In the genomic region with DNA sequence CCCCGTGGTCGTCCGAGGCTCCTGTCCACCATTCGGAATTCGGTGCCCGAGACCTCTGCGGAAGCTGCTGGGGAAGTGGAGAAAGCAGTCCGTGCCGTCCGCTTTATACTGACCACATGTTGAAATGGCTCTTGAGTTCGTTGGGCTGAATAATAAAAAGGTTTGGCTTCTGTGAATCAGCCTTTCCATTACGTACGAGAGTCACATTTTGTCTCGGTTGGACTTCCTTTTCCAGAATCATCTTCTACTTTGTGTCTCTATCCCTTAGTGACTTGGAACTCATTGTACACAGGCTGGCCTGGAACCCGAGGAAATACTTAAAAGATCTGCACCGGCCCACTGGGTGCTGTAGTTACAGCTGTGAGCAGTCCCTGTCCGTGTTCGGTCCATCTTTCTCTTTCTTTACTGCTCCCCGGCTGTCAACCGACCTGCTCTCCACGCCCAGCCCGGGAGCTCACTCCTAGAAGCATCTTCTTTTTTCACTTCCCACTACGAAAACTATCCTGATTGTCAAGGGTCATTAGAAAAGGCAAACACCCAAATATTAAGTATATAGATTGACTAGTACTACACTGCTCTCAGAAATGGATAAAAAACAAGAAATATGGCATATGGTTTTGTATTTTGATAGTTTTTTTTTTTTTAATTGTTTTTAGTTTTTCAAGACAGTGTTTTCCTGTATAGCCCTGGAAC, we compare ENCODE assay signal across 9 mouse cellular contexts. TPM values are rescaled to one million over a fixed set of nuclear protein-coding genes. Genes with fewer than 3 reads are reported as not detected.
DNase-seq lines count a peak whose midpoint lies in the region; ATAC-seq and TF ChIP-seq lines count a peak whose summit lies in the region.
"Had no signal": no experiment of that assay in that cellular context is flagged by ENCODE, and none has a peak within 500 bp of the region (broad histone marks: within the 10 kb centered on the region; RNA-seq: fewer than 3 reads in every experiment).

No protein-coding gene starts in this region.

- 0 out of 2 replicates have a peak, but pooled peaks cover 7% of the 10 kb centered on the region for H3K4me1 ChIP-seq in forebrain, postnatal 0 days (ENCODE audit: insufficient read depth)
- peaks cover 29% of the 10 kb centered on the region for H3K4me1 ChIP-seq in small intestine, adult 2 months (ENCODE audit: control insufficient read depth, insufficient read depth, insufficient read length, low read length)

- H3K9ac ChIP-seq in forebrain, postnatal 0 days, result peak overlapping the region; percentile 72

- 0% methylated on average over 23 of the region's 23 CpGs for WGBS in forebrain, postnatal 0 days
- WGBS in small intestine, adult 2 months, result under 1% methylated on average over 23 of the region's 23 CpGs

- peak overlapping the region; percentile 73 for H3K4me2 ChIP-seq in forebrain, postnatal 0 days (ENCODE audit: low read depth)

- no peaks in the 10 kb centered on the region for H3K9me3 ChIP-seq in forebrain, postnatal 0 days (ENCODE audit: low read length)

- H3K4me3 ChIP-seq in forebrain, postnatal 0 days (ENCODE audit: low read depth, low read length), result peak overlapping the region; percentile 71
- peak overlapping the region; percentile 74 for H3K4me3 ChIP-seq in small intestine, adult 2 months (ENCODE audit: low read depth, low read length)

- H3K27ac ChIP-seq in forebrain, postnatal 0 days (ENCODE audit: low read depth, low read length), result peak overlapping the region; percentile 84
- H3K27ac ChIP-seq in small intestine, adult 2 months (ENCODE audit: insufficient read depth, low read depth, low read length), result peak overlapping the region; percentile 92

- TF ChIP-seq CTCF in forebrain, postnatal 0 days (IDR thresholded peaks at IDR 0.05; ENCODE audit: low read depth), result no peak
- no peak for TF ChIP-seq CTCF in small intestine, adult 2 months (IDR thresholded peaks at IDR 0.05; ENCODE audit: extremely low read depth, insufficient read length, insufficient replicate concordance, low read depth, low read length)

- H3K36me3 ChIP-seq in forebrain, postnatal 0 days (ENCODE audit: insufficient read depth), result peaks cover 36% of the 10 kb centered on the region
- H3K36me3 ChIP-seq in small intestine, adult 2 months (ENCODE audit: control insufficient read depth, insufficient read depth, low read length), result peaks cover 34% of the 10 kb centered on the region

- no peak for TF ChIP-seq POLR2A in small intestine, adult 2 months (IDR thresholded peaks at IDR 0.05; ENCODE audit: low read depth, low read length)

- peak; percentile 22 for DNase-seq in adrenal gland, postnatal 10 days
- DNase-seq in adrenal gland, adult (ENCODE audit: inconsistent age in 2 of 2, low spot score in 1 of 2), result no peak
- no peak for DNase-seq in forebrain, postnatal 0 days
- peak; percentile 36 for DNase-seq in liver
- DNase-seq in urinary bladder, adult 18-20 months (ENCODE audit: low spot score in 2 of 2), result no peak
- no peak for DNase-seq in thymus, postnatal 25 days

- H3K27me3 ChIP-seq in forebrain, postnatal 0 days (ENCODE audit: insufficient read depth, low read length), result no peaks in the 10 kb centered on the region
- no peaks in the 10 kb centered on the region for H3K27me3 ChIP-seq in small intestine, adult 2 months (ENCODE audit: control insufficient read depth, insufficient read depth, low read length)

- peak; percentile 33 for ATAC-seq in CD4-positive, CD25-positive, alpha-beta regulatory T cell, adult 4 months
- peak; percentile 1; the same call in 1 of the 2 replicates for ATAC-seq in forebrain, postnatal 0 days

RNA-seq across cellular contexts. Expression of gene P4hb, which starts 0.7 kb away (rescaled TPM):
- 100 to 1,000 TPM; 424 to 571 TPM for total RNA-seq in adrenal gland, postnatal 10 days (2021)
- 100 to 1,000 TPM; 162 to 169 TPM for polyA plus RNA-seq in CD4-positive, CD25-positive, alpha-beta regulatory T cell, adult 4 months (2017; shearing (Covaris generic))
- total RNA-seq in forebrain, postnatal 0 days (2014; rRNA removed), result 162 and 174 TPM in 2 replicates
- 208 and 218 TPM in 2 replicates for polyA plus RNA-seq in forebrain, postnatal 0 days (2015; fragmentation: Nextera tagmentation; extraction: Ambion mirVana)
- 442 and 705 TPM in 2 replicates for polyA plus RNA-seq in small intestine, adult 2 months (2012; rRNA removed)

RNA-seq across cellular contexts. Expression of gene Arhgdia, which starts 7.7 kb away (rescaled TPM):
- total RNA-seq in adrenal gland, postnatal 10 days (2021), result 100 to 1,000 TPM; 281 to 286 TPM
- polyA plus RNA-seq in CD4-positive, CD25-positive, alpha-beta regulatory T cell, adult 4 months (2017; shearing (Covaris generic)), result 100 to 1,000 TPM; 554 to 866 TPM
- 214 and 237 TPM in 2 replicates for total RNA-seq in forebrain, postnatal 0 days (2014; rRNA removed)
- 416 and 435 TPM in 2 replicates for polyA plus RNA-seq in forebrain, postnatal 0 days (2015; fragmentation: Nextera tagmentation; extraction: Ambion mirVana)
- polyA plus RNA-seq in small intestine, adult 2 months (2012; rRNA removed), result 489 and 1,022 TPM in 2 replicates

RNA-seq across cellular contexts. Expression of gene Ppp1r27, which starts 22.8 kb away (rescaled TPM):
- total RNA-seq in adrenal gland, postnatal 10 days (2021), result 10 to 100 TPM in 1 of 2 experiments, 1 to 10 TPM in 1; 7.1 to 21.8 TPM
- polyA plus RNA-seq in CD4-positive, CD25-positive, alpha-beta regulatory T cell, adult 4 months (2017; shearing (Covaris generic)), result not detected
- not detected in 2 replicates for total RNA-seq in forebrain, postnatal 0 days (2014; rRNA removed)
- not detected in 2 replicates for polyA plus RNA-seq in forebrain, postnatal 0 days (2015; fragmentation: Nextera tagmentation; extraction: Ambion mirVana)
- polyA plus RNA-seq in small intestine, adult 2 months (2012; rRNA removed), result 0.51 TPM in 1 of 2 replicates, not detected in the other
- total RNA-seq: hematopoietic stem cell, adult 5-6 weeks had no signal

RNA-seq across cellular contexts. Expression of gene Mcrip1, which starts 24.2 kb away (rescaled TPM):
- total RNA-seq in adrenal gland, postnatal 10 days (2021), result 10 to 100 TPM; 60.0 to 62.2 TPM
- 100 to 1,000 TPM; 114 to 126 TPM for polyA plus RNA-seq in CD4-positive, CD25-positive, alpha-beta regulatory T cell, adult 4 months (2017; shearing (Covaris generic))
- total RNA-seq in forebrain, postnatal 0 days (2014; rRNA removed), result 103 and 105 TPM in 2 replicates
- 261 and 275 TPM in 2 replicates for polyA plus RNA-seq in forebrain, postnatal 0 days (2015; fragmentation: Nextera tagmentation; extraction: Ambion mirVana)
- polyA plus RNA-seq in small intestine, adult 2 months (2012; rRNA removed), result 24.0 and 30.3 TPM in 2 replicates

RNA-seq across cellular contexts. Expression of gene Alyref, which starts 24.4 kb away (rescaled TPM):
- 100 to 1,000 TPM; 112 to 114 TPM for total RNA-seq in adrenal gland, postnatal 10 days (2021)
- 10 to 100 TPM in 1 of 2 experiments, 1 to 10 TPM in 1; 8.5 to 42.6 TPM for polyA plus RNA-seq in CD4-positive, CD25-positive, alpha-beta regulatory T cell, adult 4 months (2017; shearing (Covaris generic))
- total RNA-seq in forebrain, postnatal 0 days (2014; rRNA removed), result 99.8 and 111 TPM in 2 replicates
- 207 and 238 TPM in 2 replicates for polyA plus RNA-seq in forebrain, postnatal 0 days (2015; fragmentation: Nextera tagmentation; extraction: Ambion mirVana)
- 12.0 and 24.0 TPM in 2 replicates for polyA plus RNA-seq in small intestine, adult 2 months (2012; rRNA removed)

Comparison
In these comparisons a context has a peak if more than half of its experiments do, and no peak if none do; other contexts are left out.
1. DNase-seq: peak in adrenal gland, postnatal 10 days (single experiment) and liver (single experiment); none in adrenal gland, adult (0 of 2), forebrain, postnatal 0 days (single experiment), urinary bladder, adult 18-20 months (0 of 2) and thymus, postnatal 25 days (single experiment).